Mouse (Mus musculus) erythroblast, embryonic 14.5 days (primary cell): Measurements from ENCODE around the gene A530084C06Rik. TPM values are rescaled to one million over a fixed set of nuclear protein-coding genes. Genes with fewer than 3 reads are reported as not detected.
A peak's percentile ranks its signal among the peaks of the same experiment; 100 is the strongest.

Source experiments
- H3K27me3 ChIP-seq: 2 replicates; pipeline ENCODE4 v1.6.1; 2012; ENCODE audit warnings: inconsistent platforms; ENCODE audit not compliant: control insufficient read depth
- H3K36me3 ChIP-seq: 2 replicates; pipeline ENCODE4 v1.6.1; 2012; ENCODE audit warnings: mild to moderate bottlenecking, inconsistent platforms; ENCODE audit not compliant: control insufficient read depth
- H3K4me1 ChIP-seq: 2 replicates; pipeline ENCODE4 v1.6.1; 2012; ENCODE audit warnings: inconsistent platforms; ENCODE audit not compliant: control insufficient read depth
- H3K4me3 ChIP-seq: replicated peaks from 2 replicates; pipeline ENCODE3; 2012; ENCODE audit warnings: moderate library complexity, mild to moderate bottlenecking, inconsistent platforms
- H3K9me3 ChIP-seq: 2 replicates; pipeline ENCODE4 v1.6.1; 2012; ENCODE audit warnings: low read length, inconsistent platforms, mixed read lengths; ENCODE audit not compliant: control insufficient read depth
- GATA1 ChIP-seq: IDR thresholded peaks from 2 replicates; pipeline ENCODE4 v1.6.1; 2012; ENCODE audit warnings: low read length, inconsistent platforms, mixed read lengths
- TAL1 ChIP-seq: IDR thresholded peaks from 3 replicates; pipeline ENCODE4 v1.6.1; 2012; ENCODE audit warnings: low read length, inconsistent platforms, mixed read lengths
- polyA plus RNA-seq: library from polyadenylated mRNA; stranded (reverse); fragments of >175 nt; gene quantifications from 2 replicates; pipeline ENCODE4 v1.2.3, GENCODE M21; 2012

A530084C06Rik gene
- polyA plus RNA-seq, 1 experiment, result not detected

DNA sequence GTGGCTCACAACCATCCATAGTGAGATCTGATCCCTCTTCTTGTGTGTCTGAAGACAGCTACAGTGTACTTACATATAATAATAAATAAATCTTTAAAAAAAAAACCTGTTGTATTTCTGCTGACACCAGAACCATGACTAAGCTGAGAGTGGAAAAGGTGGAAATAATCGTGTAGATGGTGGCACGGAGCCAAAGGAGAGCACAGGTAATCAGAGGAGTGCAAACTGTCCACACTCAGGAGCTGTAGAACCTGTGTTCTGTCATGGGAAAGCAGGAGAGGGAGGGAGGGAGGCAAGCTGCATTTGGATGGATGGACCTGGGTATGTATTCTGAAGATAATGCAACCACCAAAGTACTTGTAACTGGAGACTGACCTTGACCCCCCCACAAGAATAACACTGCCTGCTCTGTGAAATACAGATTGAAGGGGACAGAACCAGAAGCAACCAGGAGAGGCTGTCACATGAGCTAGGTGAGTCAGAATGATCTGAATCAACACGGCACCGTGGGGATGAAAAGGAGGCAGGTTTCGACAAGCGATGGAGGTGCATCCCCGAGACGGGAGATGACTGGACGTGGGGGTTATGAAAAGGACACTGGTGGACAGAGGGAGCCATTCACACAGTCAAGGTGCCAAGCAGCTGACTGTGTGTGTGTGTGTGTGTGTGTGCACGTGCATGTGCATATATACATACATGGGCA lies 13.8 kb upstream of the A530084C06Rik start:
- H3K27me3 ChIP-seq, result no peaks in the 10 kb centered on the region
- no peaks in the 10 kb centered on the region for H3K9me3 ChIP-seq
- no peaks in the 10 kb centered on the region for H3K4me1 ChIP-seq
- no peak for TF ChIP-seq GATA1
- no peak for TF ChIP-seq TAL1
- H3K4me3 ChIP-seq, result no peak overlapping the region
- H3K36me3 ChIP-seq, result no peaks in the 10 kb centered on the region

DNA sequence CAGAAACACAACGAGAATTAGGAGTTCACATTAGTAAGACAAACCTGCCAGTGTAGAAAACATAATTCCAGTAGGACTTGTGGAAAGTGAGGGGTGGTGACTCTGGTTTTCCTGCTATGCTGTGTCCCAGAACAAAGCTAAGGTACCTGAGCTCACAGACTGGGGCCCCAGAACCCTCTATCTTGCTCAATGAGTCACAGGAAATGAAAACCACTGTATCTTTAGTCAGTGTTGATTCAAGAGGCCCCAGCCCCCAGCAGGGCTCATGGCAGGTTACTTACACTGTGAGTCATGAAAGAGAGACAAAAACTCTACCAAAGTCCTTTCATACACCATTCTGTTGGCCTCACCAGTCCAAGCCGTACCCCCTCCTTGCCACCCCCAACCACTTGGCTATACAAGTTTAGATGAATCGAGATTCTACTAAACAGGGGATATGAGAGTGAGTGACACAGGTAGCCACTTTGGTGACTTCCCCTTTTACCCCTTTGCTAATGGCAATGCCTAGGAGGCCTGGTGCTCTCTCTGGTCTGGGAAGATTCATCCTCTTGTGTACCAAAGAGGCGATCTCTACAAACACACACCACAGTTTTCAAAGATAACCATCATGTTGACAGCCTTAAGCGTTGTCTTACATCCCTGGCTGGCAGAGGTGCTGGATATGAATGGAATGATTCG lies 8.6 kb upstream of the A530084C06Rik start:
- Histone ChIP-seq H3K27me3 (peaks cover 2% of the 10 kb centered on the region; the same call in 1 of the 2 replicates), H3K9me3 (no peaks in the 10 kb centered on the region), H3K4me3 (no peak overlapping the region), H3K4me1 (no peaks in the 10 kb centered on the region), H3K36me3 (no peaks in the 10 kb centered on the region)
- TF ChIP-seq TAL1 (no peak), GATA1 (no peak)

DNA sequence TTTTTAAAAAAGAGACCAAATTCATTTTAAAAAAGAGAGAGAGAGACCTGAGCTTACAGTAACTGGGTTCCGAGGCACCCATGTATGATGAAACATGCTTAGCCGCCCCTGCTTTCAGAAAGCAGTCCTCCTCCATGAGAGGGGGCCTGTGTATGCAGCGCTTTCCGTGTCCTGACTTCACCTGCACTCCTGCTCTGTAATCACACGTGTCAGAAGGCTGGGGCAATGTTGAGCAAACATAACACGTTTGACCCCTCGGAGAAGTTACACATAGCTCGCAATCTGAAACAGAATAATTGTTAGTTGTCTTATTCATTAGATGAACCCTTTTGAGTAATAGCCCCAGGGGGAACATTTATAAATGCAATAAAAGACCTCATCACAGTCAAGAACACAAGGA lies 8.0 kb upstream of the A530084C06Rik start:
- H3K36me3 ChIP-seq, result no peaks in the 10 kb centered on the region
- TF ChIP-seq GATA1 (no peak), TAL1 (no peak)
- no peaks in the 10 kb centered on the region for H3K9me3 ChIP-seq
- no peaks in the 10 kb centered on the region for H3K4me1 ChIP-seq
- no peak overlapping the region for H3K4me3 ChIP-seq
- peaks cover 3% of the 10 kb centered on the region for H3K27me3 ChIP-seq

DNA sequence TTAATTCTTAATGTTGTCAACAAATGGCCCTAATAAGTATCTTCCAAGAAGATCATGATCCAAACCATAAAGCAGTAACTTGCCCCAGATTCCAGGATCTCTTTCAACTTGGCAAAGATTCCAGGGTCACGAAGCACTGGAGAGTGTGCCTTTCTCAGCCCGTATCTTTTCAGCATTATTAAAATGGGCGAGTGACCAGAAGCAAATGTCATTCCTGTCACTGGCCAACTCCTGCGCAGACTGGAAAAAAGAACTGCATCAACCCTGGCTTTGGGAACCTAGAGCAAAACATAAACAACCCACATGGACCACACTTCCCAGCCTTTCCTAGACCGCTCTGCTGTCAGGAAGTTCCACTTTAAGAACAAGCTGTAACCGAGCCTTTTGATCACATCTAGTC lies 5.3 kb upstream of the A530084C06Rik start:
- Histone ChIP-seq H3K4me3 (no peak overlapping the region), H3K36me3 (no peaks in the 10 kb centered on the region), H3K4me1 (no peaks in the 10 kb centered on the region), H3K27me3 (peaks cover 27% of the 10 kb centered on the region), H3K9me3 (no peaks in the 10 kb centered on the region)
- TF ChIP-seq TAL1 (no peak), GATA1 (no peak)

DNA sequence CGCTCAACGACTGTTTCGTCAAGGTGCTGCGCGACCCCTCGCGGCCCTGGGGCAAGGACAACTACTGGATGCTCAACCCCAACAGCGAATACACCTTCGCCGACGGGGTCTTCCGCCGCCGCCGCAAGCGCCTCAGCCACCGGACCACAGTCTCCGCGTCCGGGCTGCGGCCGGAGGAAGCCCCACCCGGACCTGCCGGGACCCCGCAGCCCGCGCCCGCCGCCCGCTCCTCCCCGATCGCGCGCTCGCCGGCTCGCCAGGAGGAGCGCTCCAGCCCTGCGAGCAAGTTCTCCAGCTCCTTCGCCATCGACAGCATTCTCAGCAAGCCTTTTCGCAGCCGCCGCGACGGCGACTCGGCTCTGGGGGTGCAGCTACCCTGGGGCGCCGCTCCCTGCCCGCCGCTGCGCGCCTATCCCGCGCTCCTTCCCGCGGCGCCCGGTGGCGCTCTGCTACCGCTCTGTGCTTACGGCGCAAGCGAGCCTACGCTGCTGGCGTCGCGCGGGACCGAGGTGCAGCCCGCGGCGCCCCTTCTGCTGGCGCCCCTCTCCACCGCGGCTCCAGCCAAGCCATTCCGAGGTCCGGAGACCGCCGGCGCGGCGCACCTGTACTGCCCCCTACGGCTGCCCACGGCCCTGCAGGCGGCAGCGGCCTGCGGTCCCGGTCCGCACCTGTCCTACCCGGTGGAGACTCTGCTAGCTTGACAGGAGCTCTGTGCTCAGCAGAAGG lies 449 bp upstream of the A530084C06Rik start:
- Histone ChIP-seq H3K4me1 (no peaks in the 10 kb centered on the region; the same call in 1 of the 2 replicates), H3K4me3 (peak overlapping the region; percentile 53), H3K27me3 (peaks cover 69% of the 10 kb centered on the region), H3K36me3 (no peaks in the 10 kb centered on the region), H3K9me3 (no peaks in the 10 kb centered on the region; the same call in 1 of the 2 replicates)
- TF ChIP-seq TAL1, result no peak
- no peak for TF ChIP-seq GATA1

DNA sequence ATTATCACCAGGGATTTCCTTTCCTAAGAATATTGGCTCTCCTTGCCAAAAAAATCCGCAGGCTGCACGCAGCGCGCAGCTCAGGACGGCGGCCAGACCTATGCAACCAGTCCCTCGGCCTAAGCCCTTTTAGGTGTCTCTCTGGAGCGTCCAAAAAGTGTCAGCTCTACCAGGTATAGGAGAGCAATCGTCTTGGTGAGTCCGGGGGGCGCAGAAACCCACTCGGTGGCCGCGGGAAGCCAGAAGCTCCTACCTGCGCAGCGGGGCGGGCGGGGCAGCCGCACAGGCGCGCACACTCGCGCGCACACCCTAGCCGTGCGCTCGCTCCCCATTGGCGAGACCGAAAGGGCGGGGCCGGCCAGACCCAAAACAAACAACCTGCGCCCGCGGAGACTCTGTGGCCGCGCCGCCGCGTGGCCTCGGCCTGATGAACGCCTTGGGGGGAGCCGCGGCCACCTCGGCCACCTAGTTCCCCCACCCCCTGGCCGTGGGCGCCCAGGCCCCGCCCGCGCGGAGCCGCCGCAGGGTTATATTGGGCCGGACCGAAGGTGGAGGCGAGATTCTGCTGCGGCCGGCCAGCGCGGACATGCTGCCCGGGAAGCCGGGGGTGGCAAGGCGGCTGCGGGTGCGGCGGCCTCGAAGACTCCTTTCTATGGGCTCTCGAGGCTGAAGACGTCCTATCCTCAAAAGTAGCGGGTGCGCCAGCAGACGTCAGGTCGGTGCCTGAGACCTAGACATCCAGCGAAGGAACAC lies 1.2 kb downstream of the A530084C06Rik start:
- no peaks in the 10 kb centered on the region; the same call in 1 of the 2 replicates for H3K4me1 ChIP-seq
- H3K9me3 ChIP-seq, result no peaks in the 10 kb centered on the region; the same call in 1 of the 2 replicates
- peak overlapping the region; percentile 53 for H3K4me3 ChIP-seq
- peaks cover 67% of the 10 kb centered on the region for H3K27me3 ChIP-seq
- no peaks in the 10 kb centered on the region for H3K36me3 ChIP-seq
- TF ChIP-seq GATA1 (no peak), TAL1 (no peak)

DNA sequence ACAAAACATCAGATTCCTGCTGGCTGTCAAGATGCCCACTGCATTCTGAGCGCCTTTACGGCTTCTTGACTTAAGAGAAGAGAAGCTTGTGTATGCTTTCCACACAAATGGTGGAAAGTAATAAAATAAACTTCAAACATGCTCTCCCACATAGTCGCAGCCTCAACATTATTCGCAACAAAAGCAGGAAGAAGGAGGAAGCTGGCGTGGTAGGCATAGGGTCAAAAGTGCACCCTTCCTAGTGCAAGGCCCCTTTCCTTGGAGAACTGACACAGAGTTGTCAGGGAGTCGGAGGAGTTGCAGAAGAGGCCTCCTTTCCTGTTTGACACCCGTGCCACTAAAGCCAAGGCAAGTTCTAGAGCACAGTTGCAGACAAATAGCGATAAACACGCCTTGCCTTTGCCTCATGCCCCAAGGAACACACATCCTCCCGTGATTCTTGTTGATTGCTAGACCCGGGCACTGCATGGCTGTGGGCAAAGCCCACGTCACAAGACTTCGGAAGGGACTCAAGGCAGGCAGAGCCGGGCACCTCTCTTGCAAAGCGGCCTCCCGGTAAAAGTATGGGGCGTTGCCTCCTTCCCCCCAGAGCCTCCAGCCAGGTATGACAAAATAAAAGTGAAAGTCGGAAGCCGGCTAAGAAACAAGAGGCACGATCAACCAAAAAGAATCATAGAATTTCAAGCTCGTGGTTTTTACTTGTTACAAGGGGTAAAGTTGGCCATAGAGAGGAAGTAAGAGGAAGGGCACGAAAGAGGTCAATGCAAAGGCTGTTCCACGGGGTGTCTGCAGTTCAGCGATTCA lies 2.0 kb downstream of the A530084C06Rik start:
- Histone ChIP-seq H3K4me1 (no peaks in the 10 kb centered on the region; the same call in 1 of the 2 replicates), H3K27me3 (peaks cover 67% of the 10 kb centered on the region), H3K4me3 (peak overlapping the region; percentile 53), H3K36me3 (no peaks in the 10 kb centered on the region), H3K9me3 (no peaks in the 10 kb centered on the region; the same call in 1 of the 2 replicates)
- TF ChIP-seq TAL1 (no peak), GATA1 (no peak)

DNA sequence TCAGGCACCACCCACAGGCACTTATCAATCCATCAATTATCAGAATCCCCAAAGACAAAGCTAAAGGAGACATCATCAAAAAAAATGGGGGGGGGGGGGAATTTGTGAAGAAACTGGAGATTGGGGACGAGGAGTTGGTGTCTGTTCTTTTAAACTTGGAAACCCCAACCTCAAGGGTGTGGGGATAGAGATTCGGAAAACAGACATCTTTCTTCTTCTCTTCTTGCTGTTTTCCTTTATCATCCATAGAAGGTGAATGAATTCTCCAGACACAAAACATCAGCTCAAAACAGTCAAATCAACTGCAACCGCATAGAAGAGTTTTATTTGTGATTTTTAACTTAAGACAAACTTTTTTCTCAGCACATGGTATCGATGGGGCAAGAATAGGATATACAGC lies 3.3 kb downstream of the A530084C06Rik start, which contains the start of gene Foxq1:
TSS of gene Foxq1 (plus strand) at position 301 of the 400 bp plus-strand sequence.
- Histone ChIP-seq H3K4me3 (no peak within 1 kb of the TSS), H3K27me3 (peaks cover 53% of the 10 kb centered on the region), H3K4me1 (no peaks in the 10 kb centered on the region; the same call in 1 of the 2 replicates), H3K9me3 (no peaks in the 10 kb centered on the region; the same call in 1 of the 2 replicates), H3K36me3 (no peaks in the 10 kb centered on the region)
- no peak for TF ChIP-seq TAL1
- TF ChIP-seq GATA1, result no peak
